Mouse (Mus musculus) Muller cell, postnatal 12 days (primary cell): ENCODE measurements around the gene Acsl5.
A peak's percentile ranks its signal among the peaks of the same experiment; 100 is the strongest.

Source experiments
- DNase-seq: peaks from one replicate; pipeline ENCODE4 v3.0.0-alpha.2; 2015; ENCODE audit errors: inconsistent ontology term

Gene Acsl5

DNA sequence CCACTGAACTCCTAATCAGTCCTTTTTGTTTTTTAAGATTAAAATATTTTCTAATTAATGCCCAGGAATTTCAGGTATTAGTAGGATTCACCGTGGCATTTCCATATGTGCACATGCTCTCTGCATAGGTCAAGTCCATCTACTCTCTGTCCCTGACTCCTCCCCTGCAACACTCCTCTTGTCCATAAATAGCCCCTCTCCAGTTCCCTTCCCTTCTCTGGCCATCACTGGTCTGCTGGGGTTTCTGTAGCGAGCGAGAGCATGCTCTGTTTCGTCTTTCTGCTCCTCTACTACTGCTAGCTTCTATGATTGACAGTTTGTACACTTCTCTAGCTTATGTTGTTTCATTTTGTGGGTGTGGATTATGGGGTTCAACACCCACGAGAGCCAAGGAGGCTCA is 80.0 kb downstream of the Acsl5 start:
- no peak for DNase-seq

DNA sequence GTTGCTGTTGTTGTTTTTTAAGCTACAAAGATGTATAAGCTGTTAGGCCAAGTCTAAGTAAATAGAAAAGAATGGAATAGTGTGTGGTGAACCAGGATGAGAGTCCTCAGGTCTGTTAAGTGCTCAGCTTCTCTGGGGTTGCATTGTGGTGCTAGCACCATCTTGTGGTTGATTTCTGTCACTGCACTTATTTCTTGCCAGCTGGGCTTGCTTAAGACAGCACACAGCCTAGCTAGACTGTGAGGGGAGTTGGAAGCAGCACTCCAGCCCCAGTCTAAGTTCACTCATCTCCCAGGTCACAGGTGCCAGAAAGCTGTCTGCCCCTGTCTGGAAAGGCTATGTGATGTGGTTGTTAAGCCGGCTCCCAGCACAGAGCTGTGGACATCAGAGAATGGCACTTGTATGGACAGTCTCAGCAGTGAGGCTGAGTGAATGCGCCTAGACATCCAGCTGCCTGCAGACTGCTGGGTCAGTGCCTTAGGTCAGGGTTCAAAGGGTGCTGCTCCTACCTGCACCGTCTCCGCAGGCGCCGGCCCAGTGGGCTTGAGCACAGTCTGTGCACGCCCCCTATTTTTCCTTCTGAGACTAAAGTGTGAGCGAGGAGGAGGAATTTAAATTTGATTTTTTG is 81.0 kb downstream of the Acsl5 start:
- DNase-seq, result peak; percentile 51

GRCm38 (mm10) chr19:55335881-55336280 is 84.1 kb downstream of the Acsl5 start:
- peak; percentile 52 for DNase-seq

DNA sequence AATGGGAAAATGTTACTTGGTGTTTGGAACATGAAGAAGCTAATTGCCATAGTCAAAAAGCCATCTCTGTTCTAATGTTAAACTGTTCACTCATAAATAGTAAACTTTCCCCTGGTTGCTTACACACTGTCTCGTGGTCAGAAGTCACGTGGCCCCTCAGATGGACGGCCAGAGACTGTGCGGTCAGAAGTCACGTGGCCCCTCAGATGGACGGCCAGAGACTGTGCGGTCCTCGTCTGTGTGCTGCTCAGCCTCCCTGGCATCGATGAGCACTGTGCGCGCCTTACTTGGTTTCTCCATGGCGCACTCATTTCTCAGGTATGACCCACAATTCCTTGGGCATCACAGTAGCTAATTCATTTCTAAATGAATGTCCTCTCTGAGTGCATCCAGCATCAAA is 84.7 kb downstream of the Acsl5 start:
- DNase-seq, result no peak

DNA sequence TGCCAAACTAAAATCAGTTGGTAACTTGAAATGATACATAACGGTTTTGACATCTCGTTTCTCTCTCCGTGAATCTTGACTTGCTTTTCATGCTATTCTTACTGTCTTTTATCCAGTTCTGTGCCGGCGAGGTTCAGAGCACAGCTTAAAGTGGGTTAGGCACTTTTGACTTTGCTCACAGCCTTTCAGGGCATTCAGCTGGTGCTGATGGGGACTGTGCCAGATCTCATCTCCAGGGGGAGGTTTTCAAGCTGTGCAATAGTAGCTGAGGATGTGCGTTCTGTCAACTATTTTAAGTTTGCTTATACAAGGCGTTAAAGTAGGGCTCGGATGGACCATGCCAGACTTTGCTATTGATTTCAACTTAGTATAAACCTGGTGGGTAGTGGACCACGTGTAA is 85.3 kb downstream of the Acsl5 start:
- no peak for DNase-seq

DNA sequence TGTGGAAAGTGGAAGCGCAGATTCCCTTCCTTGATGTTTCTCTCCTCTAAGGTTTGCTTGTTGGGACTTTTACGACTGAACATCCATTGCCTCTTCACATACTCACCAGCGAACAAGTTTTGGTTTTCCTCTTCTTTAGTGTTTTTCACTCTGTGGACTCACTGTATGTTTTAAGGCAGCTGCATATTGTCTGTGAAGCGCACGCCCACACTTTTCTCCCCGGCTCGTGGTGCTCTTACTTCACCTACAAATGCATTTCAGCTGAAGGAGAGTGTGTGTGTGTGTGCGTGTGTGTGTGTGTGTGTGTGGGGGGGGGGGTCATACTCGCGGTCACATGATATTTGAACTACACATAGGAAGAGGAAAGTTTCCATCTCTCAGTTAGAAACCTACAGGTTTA is 85.9 kb downstream of the Acsl5 start:
- DNase-seq, result no peak

GRCm38 (mm10) chr19:55340521-55340920 is 88.8 kb downstream of the Acsl5 start:
- no peak for DNase-seq

DNA sequence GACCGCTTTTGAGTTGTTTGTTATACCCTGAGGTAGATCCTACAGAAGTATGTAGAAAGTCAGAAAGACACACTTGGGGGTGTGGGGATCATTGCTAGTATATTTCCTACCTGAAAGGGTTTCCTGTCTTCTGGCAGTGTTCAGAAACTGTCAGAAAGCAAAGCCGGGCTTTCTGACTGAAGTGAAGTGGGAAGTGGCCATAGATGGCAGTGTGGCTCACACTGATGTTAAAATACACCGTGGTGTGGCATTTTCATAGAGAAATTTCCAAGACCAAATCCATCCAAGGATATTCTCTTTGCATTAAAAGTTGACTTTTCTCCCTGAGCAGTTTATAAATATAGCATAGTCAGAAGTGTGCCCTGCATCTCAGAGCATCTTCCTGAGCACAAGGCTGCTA is 89.6 kb downstream of the Acsl5 start:
- DNase-seq, result no peak

- DNase-seq, result no peak
Observed at GRCm38 (mm10) chr19:55342423-55342822, 90.7 kb downstream of the Acsl5 start.

- DNase-seq, result no peak
Observed at GRCm38 (mm10) chr19:55343274-55343673, 91.5 kb downstream of the Acsl5 start.
